Mouse (Mus musculus) gastrocnemius, adult 2 months (tissue): Measurements from ENCODE around the gene Pdss1. TPM values are rescaled to one million over a fixed set of nuclear protein-coding genes. Genes with fewer than 3 reads are reported as not detected.

ENCODE experiments used
- DNase-seq: peaks from one replicate; pipeline ENCODE4 v3.0.0; 2022
- H3K27ac ChIP-seq: fragments of 200-600 bp; 2 replicates; pipeline ENCODE4 v1.8.1; 2022; ENCODE audit warnings: mild to moderate bottlenecking
- H3K4me3 ChIP-seq: fragments of 200-600 bp; 2 replicates; pipeline ENCODE4 v1.8.1; 2022; ENCODE audit warnings: mild to moderate bottlenecking, moderate library complexity
- CTCF ChIP-seq: fragments of 200-600 bp; IDR thresholded peaks from 2 replicates; pipeline ENCODE4 v1.8.1; 2022; ENCODE audit warnings: antibody characterized with exemption, mild to moderate bottlenecking, moderate library complexity
- intact Hi-C: fragments of 180-260 bp; cut with DNase I; formaldehyde crosslinking; loops from one replicate; pipeline ENCODE4 v1.15.1; 2025
- total RNA-seq, 2 experiments: library from RNA; stranded (reverse); gene quantifications; 2 replicates each; pipeline ENCODE4 v1.2.3; 2021

Pdss1 gene
- total RNA-seq, 2 experiments from 2014 or later, result 8.9 to 14.4 TPM

DNA sequence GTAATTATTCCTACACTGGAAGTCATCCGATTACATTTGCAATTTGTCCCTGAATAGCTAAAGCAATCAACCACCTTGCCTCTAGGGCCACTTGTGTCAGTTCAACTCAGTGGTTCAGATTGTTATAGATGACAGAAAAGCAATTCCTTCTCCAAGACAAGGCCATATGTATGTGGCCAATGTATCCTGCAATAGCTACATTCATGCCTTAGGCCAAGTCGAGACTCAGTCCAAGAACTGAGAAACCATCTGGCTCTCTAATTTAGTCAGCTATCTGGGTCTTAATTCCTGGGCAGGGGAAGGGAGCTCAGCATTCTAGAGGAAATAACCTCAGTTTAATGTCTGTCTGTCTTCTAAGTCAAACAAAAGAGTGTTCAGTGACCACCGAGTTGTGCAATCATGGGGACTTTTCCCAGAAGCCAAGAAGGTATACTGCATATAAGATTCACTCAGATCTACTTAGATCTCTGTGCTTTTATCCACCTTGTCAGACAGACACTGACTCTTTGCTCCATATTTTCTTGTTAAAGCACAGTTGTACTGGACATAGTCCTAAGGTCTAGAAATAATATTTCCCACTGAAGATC is 82.2 kb downstream of the Pdss1 start:
- H3K27ac ChIP-seq, result no peak overlapping the region
- H3K4me3 ChIP-seq, result no peak overlapping the region
- no peak for DNase-seq
- intact Hi-C loops, result no loop called here
- TF ChIP-seq CTCF, result no peak

DNA sequence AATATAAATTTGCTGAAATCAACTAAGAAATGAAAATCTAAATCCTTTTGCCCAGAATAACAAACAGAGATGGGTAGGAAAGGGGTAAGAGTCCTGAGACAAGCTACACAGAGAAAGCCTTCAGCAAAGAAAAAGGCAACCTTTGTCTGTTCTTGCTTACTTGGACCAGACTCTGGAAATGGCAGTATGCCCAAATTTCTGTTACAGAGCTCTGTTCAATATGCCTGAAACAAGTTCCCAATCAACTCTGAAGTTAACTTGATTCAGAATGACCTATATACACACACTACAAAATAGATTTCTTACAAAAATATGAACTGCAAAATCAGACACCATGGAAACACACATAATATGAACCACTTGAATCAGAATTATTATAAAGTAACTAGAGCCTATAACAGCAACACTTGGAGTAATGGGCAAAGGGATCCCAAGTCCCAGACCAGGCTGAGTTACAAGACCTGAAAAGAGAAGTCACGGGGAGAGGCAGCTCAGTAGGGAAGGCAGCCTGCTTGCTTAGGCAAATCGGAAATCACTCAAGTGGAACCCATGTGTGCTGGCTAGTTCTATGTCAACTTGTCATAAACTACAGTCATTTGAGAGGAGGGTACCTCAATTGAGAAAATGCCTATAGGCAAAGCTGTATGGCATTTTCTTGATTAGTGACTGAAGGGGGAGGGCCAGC is 90.8 kb downstream of the Pdss1 start:
- DNase-seq, result no peak
- TF ChIP-seq CTCF, result no peak
- Histone ChIP-seq H3K4me3 (no peak overlapping the region), H3K27ac (peak overlapping the region; percentile 16; the same call in 1 of the 2 replicates)
- intact Hi-C loops, result no loop called here

Other genes with a start within 250 kb of the Pdss1 start
- gene Apbb1ip, start 121.4 kb upstream of the Pdss1 start, total RNA-seq, result 1 to 10 TPM; 2.3 to 2.4 TPM
- 10 to 100 TPM; 17.3 to 18.9 TPM for gene Abi1, start 144.7 kb downstream of the Pdss1 start, total RNA-seq
- gene Acbd5, start 172.6 kb downstream of the Pdss1 start, total RNA-seq, result 10 to 100 TPM; 27.1 to 31.4 TPM